Mouse (Mus musculus): ENCODE measurements around the gene En2. TPM values are rescaled to one million over a fixed set of nuclear protein-coding genes. Genes with fewer than 3 reads are reported as not detected.

Gene En2
- polyA plus RNA-seq, 1 experiment from 2014 or later = not detected

DNA sequence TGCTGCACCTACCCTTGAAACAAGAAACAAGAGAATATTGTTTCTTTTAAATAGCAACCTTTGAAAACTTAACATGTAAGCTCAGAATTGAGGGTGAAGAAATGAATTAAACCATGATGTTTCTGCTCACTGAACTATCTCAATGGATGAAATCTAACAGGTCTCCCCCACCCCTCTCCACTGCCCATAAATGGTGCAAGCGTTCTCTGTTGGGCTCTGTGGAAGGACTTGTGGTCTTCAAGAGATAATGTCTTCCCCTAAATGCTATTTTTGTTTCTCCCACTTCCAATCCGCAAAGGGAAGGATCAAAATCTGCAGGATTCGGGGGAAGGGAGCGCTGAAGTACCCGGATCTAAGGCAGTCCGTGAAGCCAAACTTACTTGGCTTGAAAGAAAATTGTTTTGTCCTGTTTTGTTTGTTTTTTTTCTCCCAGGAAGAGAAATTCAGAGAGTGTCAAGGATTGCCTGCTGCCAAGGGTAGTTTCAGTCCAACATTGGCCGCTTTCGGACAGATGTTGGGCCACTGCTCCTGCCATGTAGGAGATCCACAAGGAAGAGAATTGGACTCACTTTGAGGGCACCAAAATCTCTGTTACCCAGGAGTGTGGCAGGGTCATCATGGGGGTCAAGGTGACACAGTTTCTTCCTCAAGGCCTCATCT, 6.9 kb downstream of the En2 start:
- H3K27ac ChIP-seq (replicated peaks; ENCODE audit: low read depth, low read length) = no peak overlapping the region
- WGBS = 6% methylated on average over 8 of the region's 8 CpGs
- no peaks in the 10 kb centered on the region; the same call in 1 of the 2 replicates for H3K4me1 ChIP-seq (ENCODE audit: control insufficient read depth, insufficient read depth, low read length)
- ATAC-seq (ENCODE audit: low read depth) = no peak
- H3K36me3 ChIP-seq (ENCODE audit: control insufficient read depth, insufficient read depth, low read length) = no peaks in the 10 kb centered on the region
- no peak overlapping the region for H3K4me3 ChIP-seq (ENCODE audit: low read depth, low read length)
- H3K4me2 ChIP-seq (ENCODE audit: low read depth, low read length) = no peak overlapping the region
- H3K27me3 ChIP-seq (replicated peaks; ENCODE audit: control insufficient read depth, insufficient read depth, low read length) = peaks cover 96% of the 10 kb centered on the region
- DNase-seq (ENCODE audit: low spot score) = no peak
- no peaks in the 10 kb centered on the region for H3K9me3 ChIP-seq (ENCODE audit: control insufficient read depth, low read length)
- H3K9ac ChIP-seq (ENCODE audit: low read depth, low read length) = no peak overlapping the region

DNA sequence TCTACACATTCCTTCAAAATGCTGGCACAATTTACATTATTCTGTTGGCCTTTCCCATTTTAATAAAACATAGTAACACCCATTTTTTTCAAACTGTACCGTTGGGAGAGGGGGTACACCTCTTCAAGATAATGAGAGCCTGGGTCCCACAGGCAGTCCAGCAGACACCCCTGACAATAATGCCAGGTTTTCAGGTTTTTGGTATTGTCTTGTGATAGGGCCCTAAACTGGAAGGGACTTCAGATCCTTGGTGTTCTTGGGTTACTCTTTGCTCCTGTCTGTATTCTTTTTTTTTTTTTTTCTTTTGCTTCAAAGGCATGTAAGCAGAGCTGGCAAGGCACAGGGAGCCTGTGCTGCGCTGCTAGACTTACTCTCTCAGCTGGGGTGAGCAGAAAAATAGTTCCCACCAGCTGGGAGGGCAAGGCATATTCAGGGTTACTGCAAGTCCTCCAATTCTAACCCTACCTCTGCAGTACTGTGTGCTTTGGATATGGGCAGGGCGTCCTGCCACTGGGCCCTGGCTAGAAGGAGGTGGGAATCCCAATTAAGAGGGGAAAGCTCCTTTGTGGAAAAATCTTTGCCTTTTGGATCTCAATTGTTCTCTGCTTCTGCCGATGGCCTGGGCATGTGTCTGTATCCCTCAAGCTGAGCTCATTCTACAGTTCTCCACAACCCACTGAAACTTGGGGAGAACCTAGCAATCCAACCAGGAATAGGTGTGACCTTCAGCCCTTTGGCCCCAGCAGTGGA, 7.6 kb downstream of the En2 start:
- DNase-seq (ENCODE audit: low spot score) (no peak), ATAC-seq (ENCODE audit: low read depth) (no peak)
- Histone ChIP-seq H3K27ac (replicated peaks; ENCODE audit: low read depth, low read length) (no peak overlapping the region), H3K4me2 (ENCODE audit: low read depth, low read length) (no peak overlapping the region), H3K9ac (ENCODE audit: low read depth, low read length) (no peak overlapping the region), H3K27me3 (replicated peaks; ENCODE audit: control insufficient read depth, insufficient read depth, low read length) (peaks cover 94% of the 10 kb centered on the region), H3K9me3 (ENCODE audit: control insufficient read depth, low read length) (no peaks in the 10 kb centered on the region), H3K4me1 (ENCODE audit: control insufficient read depth, insufficient read depth, low read length) (no peaks in the 10 kb centered on the region; the same call in 1 of the 2 replicates), H3K36me3 (ENCODE audit: control insufficient read depth, insufficient read depth, low read length) (no peaks in the 10 kb centered on the region), H3K4me3 (ENCODE audit: low read depth, low read length) (no peak overlapping the region)
- 4% methylated on average over 4 of the region's 4 CpGs for WGBS

DNA sequence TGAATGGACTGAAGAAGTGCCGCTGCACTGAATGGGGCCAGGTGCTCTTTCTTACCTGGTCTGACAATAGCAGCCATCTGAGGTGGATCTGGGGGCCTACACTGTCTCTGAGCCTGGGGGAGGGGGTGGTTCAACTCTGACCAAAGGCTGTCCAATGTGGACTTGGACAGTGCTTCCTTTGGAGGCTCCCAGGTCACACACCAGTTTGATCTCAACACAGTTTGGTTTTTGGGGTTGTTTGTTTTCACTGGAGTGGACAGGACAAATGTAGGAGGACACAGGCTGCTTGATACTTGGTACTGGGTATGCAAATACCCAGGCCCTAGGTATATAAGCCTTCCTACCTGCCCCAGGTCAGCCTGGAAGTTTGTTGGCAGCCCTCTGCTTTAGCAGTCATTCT, 8.2 kb downstream of the En2 start:
- Histone ChIP-seq H3K9me3 (ENCODE audit: control insufficient read depth, low read length) (no peaks in the 10 kb centered on the region), H3K9ac (ENCODE audit: low read depth, low read length) (no peak overlapping the region), H3K4me1 (ENCODE audit: control insufficient read depth, insufficient read depth, low read length) (no peaks in the 10 kb centered on the region; the same call in 1 of the 2 replicates), H3K4me2 (ENCODE audit: low read depth, low read length) (no peak overlapping the region), H3K27me3 (replicated peaks; ENCODE audit: control insufficient read depth, insufficient read depth, low read length) (peaks cover 94% of the 10 kb centered on the region), H3K36me3 (ENCODE audit: control insufficient read depth, insufficient read depth, low read length) (no peaks in the 10 kb centered on the region), H3K27ac (replicated peaks; ENCODE audit: low read depth, low read length) (no peak overlapping the region), H3K4me3 (ENCODE audit: low read depth, low read length) (no peak overlapping the region)
- 9% methylated on average over 1 of the region's 1 CpGs for WGBS
- no peak for DNase-seq (ENCODE audit: low spot score)
- no peak for ATAC-seq (ENCODE audit: low read depth)

DNA sequence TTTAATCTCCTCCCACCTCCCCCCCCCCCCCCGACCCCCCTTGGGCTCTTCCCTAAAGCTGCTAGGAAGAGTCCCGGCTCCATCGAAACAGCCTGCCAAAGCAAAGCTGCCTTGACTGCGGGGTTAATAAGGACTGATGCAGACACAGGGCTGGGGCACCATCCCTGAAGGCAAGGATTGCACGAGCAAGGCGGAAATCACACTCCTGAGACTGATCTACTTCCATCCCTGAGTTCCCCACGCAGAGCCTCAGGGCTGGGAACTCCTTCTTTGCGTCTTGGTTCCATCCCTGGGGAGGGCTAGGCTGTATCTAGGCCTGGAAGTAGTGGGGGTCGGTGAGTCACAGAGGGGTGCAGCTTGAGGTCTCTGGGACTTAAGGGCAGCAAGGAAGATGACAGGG, 8.6 kb downstream of the En2 start:
- Histone ChIP-seq H3K4me3 (ENCODE audit: low read depth, low read length) (no peak overlapping the region), H3K27me3 (replicated peaks; ENCODE audit: control insufficient read depth, insufficient read depth, low read length) (peaks cover 94% of the 10 kb centered on the region), H3K9me3 (ENCODE audit: control insufficient read depth, low read length) (no peaks in the 10 kb centered on the region), H3K4me1 (ENCODE audit: control insufficient read depth, insufficient read depth, low read length) (no peaks in the 10 kb centered on the region; the same call in 1 of the 2 replicates), H3K4me2 (ENCODE audit: low read depth, low read length) (no peak overlapping the region), H3K36me3 (ENCODE audit: control insufficient read depth, insufficient read depth, low read length) (no peaks in the 10 kb centered on the region), H3K9ac (ENCODE audit: low read depth, low read length) (no peak overlapping the region), H3K27ac (replicated peaks; ENCODE audit: low read depth, low read length) (no peak overlapping the region)
- ATAC-seq (ENCODE audit: low read depth) = no peak
- no peak for DNase-seq (ENCODE audit: low spot score)
- WGBS = under 1% methylated on average over 8 of the region's 9 CpGs

DNA sequence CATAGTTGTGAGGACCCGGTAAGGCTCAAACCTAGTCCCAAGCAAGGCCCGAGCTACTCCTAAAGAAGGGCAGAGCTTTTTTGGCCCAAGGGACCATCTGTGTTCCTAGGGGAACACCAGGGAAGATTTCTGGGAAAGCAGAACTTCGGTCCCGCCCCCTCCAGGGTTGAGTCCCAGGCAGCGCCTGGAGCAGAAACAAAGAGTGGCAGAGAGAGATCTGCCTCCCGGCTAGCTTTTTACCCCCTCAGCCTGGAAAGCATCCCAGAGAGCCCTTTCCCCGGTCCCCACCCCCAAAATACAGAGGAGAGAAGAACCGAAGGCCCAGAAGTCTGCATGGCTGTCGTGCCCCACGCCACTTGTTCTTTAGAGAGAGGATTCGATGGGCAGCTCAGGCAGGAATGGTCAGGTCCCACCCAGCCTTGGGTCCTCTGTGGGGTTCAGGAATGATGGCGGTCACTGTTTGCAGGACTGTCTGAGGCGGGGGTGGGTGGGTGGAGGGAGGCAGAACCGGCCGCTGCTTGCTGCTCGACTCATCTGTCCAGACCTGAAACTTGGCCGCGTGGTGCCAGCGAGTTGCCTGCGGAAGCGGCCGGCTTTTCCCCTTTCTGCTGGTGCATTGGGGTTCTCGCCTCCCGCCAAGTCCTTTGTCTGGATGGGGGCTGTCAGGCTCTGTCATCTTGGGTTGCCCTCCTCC, 9.5 kb downstream of the En2 start:
- H3K4me3 ChIP-seq (ENCODE audit: low read depth, low read length) = no peak overlapping the region
- H3K27me3 ChIP-seq (replicated peaks; ENCODE audit: control insufficient read depth, insufficient read depth, low read length) = peaks cover 94% of the 10 kb centered on the region
- H3K9ac ChIP-seq (ENCODE audit: low read depth, low read length) = no peak overlapping the region
- DNase-seq (ENCODE audit: low spot score) (no peak), ATAC-seq (ENCODE audit: low read depth) (no peak)
- WGBS = under 1% methylated on average over 13 of the region's 24 CpGs
- H3K4me1 ChIP-seq (ENCODE audit: control insufficient read depth, insufficient read depth, low read length) = no peaks in the 10 kb centered on the region; the same call in 1 of the 2 replicates
- H3K9me3 ChIP-seq (ENCODE audit: control insufficient read depth, low read length) = no peaks in the 10 kb centered on the region
- H3K27ac ChIP-seq (replicated peaks; ENCODE audit: low read depth, low read length) = no peak overlapping the region
- H3K4me2 ChIP-seq (ENCODE audit: low read depth, low read length) = no peak overlapping the region
- no peaks in the 10 kb centered on the region for H3K36me3 ChIP-seq (ENCODE audit: control insufficient read depth, insufficient read depth, low read length)

DNA sequence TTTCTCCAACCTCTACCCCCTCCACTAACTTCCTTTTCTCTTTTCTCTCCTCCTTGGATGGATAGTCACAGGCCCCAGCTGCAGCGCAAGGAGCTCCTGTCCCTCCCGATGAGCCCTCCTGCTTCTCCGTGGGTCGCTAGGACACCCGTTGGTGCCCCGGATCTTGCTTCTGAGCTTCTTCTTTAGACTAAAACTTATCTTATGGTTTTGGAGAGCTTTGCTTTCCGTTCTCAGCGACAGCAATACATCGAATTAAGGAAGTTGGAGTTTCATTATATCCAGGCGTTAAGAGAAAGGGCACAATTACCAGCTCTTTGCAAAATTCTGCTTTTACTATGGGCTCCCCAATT, 10.1 kb downstream of the En2 start:
- DNase-seq (ENCODE audit: low spot score) (no peak), ATAC-seq (ENCODE audit: low read depth) (no peak)
- H3K4me1 ChIP-seq (ENCODE audit: control insufficient read depth, insufficient read depth, low read length) = no peaks in the 10 kb centered on the region; the same call in 1 of the 2 replicates
- H3K4me2 ChIP-seq (ENCODE audit: low read depth, low read length) = no peak overlapping the region
- H3K27me3 ChIP-seq (replicated peaks; ENCODE audit: control insufficient read depth, insufficient read depth, low read length) = peaks cover 96% of the 10 kb centered on the region
- no peak overlapping the region for H3K4me3 ChIP-seq (ENCODE audit: low read depth, low read length)
- under 1% methylated on average over 10 of the region's 10 CpGs for WGBS
- H3K9me3 ChIP-seq (ENCODE audit: control insufficient read depth, low read length) = no peaks in the 10 kb centered on the region
- no peak overlapping the region for H3K9ac ChIP-seq (ENCODE audit: low read depth, low read length)
- H3K27ac ChIP-seq (replicated peaks; ENCODE audit: low read depth, low read length) = no peak overlapping the region
- no peaks in the 10 kb centered on the region for H3K36me3 ChIP-seq (ENCODE audit: control insufficient read depth, insufficient read depth, low read length)

DNA sequence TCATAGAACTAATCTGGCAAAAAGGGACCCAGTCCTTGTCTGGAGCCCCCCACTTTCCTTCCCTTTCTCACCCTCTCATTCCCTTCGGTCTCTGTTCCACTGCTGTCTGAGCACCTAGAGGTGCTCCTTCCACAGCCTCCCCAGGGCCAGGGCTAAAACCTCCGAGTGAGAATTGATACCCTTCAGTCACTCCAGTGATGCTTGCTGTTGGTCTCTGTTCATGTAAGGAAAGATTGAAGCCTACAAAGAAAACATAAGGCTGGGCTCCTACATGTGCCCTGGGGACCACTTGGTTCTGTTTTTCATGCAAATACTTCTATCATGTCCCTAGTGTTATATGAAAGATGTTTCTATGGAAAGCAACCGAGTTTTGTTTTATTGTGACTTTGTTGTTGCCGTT, 10.5 kb downstream of the En2 start:
- WGBS = 7% methylated on average over 4 of the region's 4 CpGs
- Histone ChIP-seq H3K4me1 (ENCODE audit: control insufficient read depth, insufficient read depth, low read length) (no peaks in the 10 kb centered on the region; the same call in 1 of the 2 replicates), H3K27me3 (replicated peaks; ENCODE audit: control insufficient read depth, insufficient read depth, low read length) (peaks cover 96% of the 10 kb centered on the region), H3K27ac (replicated peaks; ENCODE audit: low read depth, low read length) (no peak overlapping the region), H3K4me3 (ENCODE audit: low read depth, low read length) (no peak overlapping the region), H3K4me2 (ENCODE audit: low read depth, low read length) (no peak overlapping the region), H3K9me3 (ENCODE audit: control insufficient read depth, low read length) (no peaks in the 10 kb centered on the region), H3K9ac (ENCODE audit: low read depth, low read length) (no peak overlapping the region), H3K36me3 (ENCODE audit: control insufficient read depth, insufficient read depth, low read length) (no peaks in the 10 kb centered on the region)
- ATAC-seq (ENCODE audit: low read depth) = no peak
- DNase-seq (ENCODE audit: low spot score) = no peak

DNA sequence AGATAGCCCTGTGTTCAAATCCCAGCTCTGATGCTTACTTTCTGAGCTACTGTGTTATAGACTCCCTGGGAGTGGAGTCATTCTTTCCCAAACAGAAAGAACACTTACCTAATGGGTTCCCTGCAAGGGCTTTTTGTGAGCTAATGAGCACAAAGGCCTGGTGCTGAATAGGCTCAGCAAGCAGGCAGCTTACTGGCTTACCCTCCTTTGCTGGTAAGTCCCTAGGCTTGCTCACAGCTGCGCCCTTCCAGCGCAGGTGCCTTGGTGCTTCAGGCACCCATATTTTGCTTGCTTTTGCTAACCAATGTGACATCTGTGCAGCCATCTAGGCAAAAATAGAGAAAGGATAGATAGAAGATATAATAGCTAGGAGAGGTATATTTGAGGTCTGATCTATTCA, 11.1 kb downstream of the En2 start:
- no peaks in the 10 kb centered on the region; the same call in 1 of the 2 replicates for H3K4me1 ChIP-seq (ENCODE audit: control insufficient read depth, insufficient read depth, low read length)
- WGBS = 8% methylated on average over 2 of the region's 2 CpGs
- no peak for DNase-seq (ENCODE audit: low spot score)
- ATAC-seq (ENCODE audit: low read depth) = no peak
- H3K4me3 ChIP-seq (ENCODE audit: low read depth, low read length) = no peak overlapping the region
- no peaks in the 10 kb centered on the region for H3K36me3 ChIP-seq (ENCODE audit: control insufficient read depth, insufficient read depth, low read length)
- no peak overlapping the region for H3K27ac ChIP-seq (replicated peaks; ENCODE audit: low read depth, low read length)
- H3K27me3 ChIP-seq (replicated peaks; ENCODE audit: control insufficient read depth, insufficient read depth, low read length) = peaks cover 96% of the 10 kb centered on the region
- H3K9me3 ChIP-seq (ENCODE audit: control insufficient read depth, low read length) = no peaks in the 10 kb centered on the region
- H3K4me2 ChIP-seq (ENCODE audit: low read depth, low read length) = no peak overlapping the region
- H3K9ac ChIP-seq (ENCODE audit: low read depth, low read length) = no peak overlapping the region

All from embryonic facial prominence, embryonic 14.5 days (tissue).